Mouse (Mus musculus): ENCODE data around the gene Rpl5. TPM values are rescaled to one million over a fixed set of nuclear protein-coding genes. Genes with fewer than 3 reads are reported as not detected.

The Rpl5 gene
- polyA plus RNA-seq, 1 experiment from 2014 or later: 62.6 TPM

Other genes starting within 250 kb of the Rpl5 start
- gene Gfi1, start 174.5 kb upstream of the Rpl5 start, polyA plus RNA-seq (2016; fragmentation: Nextera tagmentation; extraction: Ambion mirVana): 0.09 TPM in 1 of 2 replicates, not detected in the other
- 0.23 and 0.26 TPM in 2 replicates for gene Ube2d2b, start 70.4 kb upstream of the Rpl5 start, polyA plus RNA-seq (2016; fragmentation: Nextera tagmentation; extraction: Ambion mirVana)
- gene Evi5, start 25.4 kb upstream of the Rpl5 start, polyA plus RNA-seq (2016; fragmentation: Nextera tagmentation; extraction: Ambion mirVana): 54.8 and 57.4 TPM in 2 replicates
- gene Fam69a, start 86.6 kb downstream of the Rpl5 start, polyA plus RNA-seq (2016; fragmentation: Nextera tagmentation; extraction: Ambion mirVana): 22.1 and 22.6 TPM in 2 replicates
- gene Mtf2, start 165.2 kb downstream of the Rpl5 start, polyA plus RNA-seq (2016; fragmentation: Nextera tagmentation; extraction: Ambion mirVana): 134 and 138 TPM in 2 replicates
- gene Tmed5, start 232.1 kb downstream of the Rpl5 start, polyA plus RNA-seq (2016; fragmentation: Nextera tagmentation; extraction: Ambion mirVana): 26.2 and 29.7 TPM in 2 replicates
- 13.1 and 13.4 TPM in 2 replicates for gene Ccdc18, start 232.4 kb downstream of the Rpl5 start, polyA plus RNA-seq (2016; fragmentation: Nextera tagmentation; extraction: Ambion mirVana)